Mouse (Mus musculus) megakaryocyte, embryonic 14.5 days (primary cell): Measurements from ENCODE around the gene Izumo2.

Experiments used
- FLI1 ChIP-seq: IDR thresholded peaks from 2 replicates; pipeline ENCODE4 v1.6.1; 2012; ENCODE audit warnings: low read length, inconsistent platforms, mixed read lengths
- GATA1 ChIP-seq: IDR thresholded peaks from 3 replicates; pipeline ENCODE4 v1.6.1; 2012; ENCODE audit warnings: mixed read lengths, low read length, inconsistent platforms, borderline replicate concordance

DNA sequence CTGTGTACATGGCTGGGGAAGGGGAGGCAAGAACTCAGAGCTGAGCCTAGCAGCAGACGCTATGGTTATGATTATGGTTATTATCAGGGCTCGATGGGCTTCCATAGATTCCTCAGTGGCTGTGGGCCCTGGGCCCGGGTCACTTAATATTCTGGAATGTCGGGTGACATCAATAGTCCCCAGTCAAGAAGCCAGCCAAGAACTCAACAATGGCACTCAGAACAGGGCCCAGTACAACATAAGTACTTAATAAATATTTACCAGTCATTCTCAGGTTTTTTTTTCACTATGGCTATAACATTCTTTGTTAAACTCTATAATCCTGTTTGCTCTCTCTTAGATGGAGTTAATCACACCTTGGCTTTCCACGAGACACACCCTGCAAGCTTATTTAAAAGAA is 45.0 kb upstream of the Izumo2 start:
- TF ChIP-seq GATA1 (no peak), FLI1 (no peak)
